9 mouse cellular contexts compared by ENCODE assay signal in the genomic region with DNA sequence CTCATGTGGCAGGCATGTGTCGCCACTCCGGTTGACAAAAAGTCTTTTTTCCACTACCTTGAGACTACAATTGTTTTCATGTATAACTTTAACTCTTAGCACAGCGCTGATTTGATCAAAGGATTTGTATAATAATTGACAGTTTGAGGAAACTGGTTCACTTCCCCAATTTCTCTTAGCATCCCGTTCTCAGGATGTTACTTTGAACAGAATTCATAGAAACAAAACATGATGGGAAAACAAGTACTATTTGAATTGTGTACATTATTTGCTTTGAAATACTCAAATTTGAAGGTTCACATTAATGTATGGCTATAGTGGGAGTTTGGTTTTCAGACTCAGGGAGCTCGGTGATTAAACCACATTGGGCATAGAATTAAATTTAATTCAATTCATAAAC. TPM values are rescaled to one million over a fixed set of nuclear protein-coding genes. Genes with fewer than 3 reads are reported as not detected.
DNase-seq lines count a peak whose midpoint lies in the region; ATAC-seq and TF ChIP-seq lines count a peak whose summit lies in the region.
"Had no signal": no experiment of that assay in that cellular context is flagged by ENCODE, and none has a peak within 500 bp of the region (broad histone marks: within the 10 kb centered on the region; RNA-seq: fewer than 3 reads in every experiment).

No protein-coding gene starts in this region.

- H3K4me2 ChIP-seq in lung, embryonic 15.5 days: peak overlapping the region; percentile 44
- peak overlapping the region; percentile 40; the same call in 1 of the 2 replicates for H3K4me2 ChIP-seq in forebrain, embryonic 11.5 days (ENCODE audit: low read depth, low read length, severe bottlenecking)
- H3K4me2 ChIP-seq in limb, embryonic 14.5 days (replicated peaks; ENCODE audit: low read depth, low read length, severe bottlenecking): peak overlapping the region; percentile 42
- H3K4me2 ChIP-seq in stomach, embryonic 15.5 days: peak overlapping the region; percentile 41

- H3K36me3 ChIP-seq in lung, embryonic 15.5 days: no peaks in the 10 kb centered on the region
- no peaks in the 10 kb centered on the region for H3K36me3 ChIP-seq in forebrain, embryonic 11.5 days (ENCODE audit: control insufficient read depth, insufficient read depth, low read length)
- H3K36me3 ChIP-seq in limb, embryonic 14.5 days (ENCODE audit: control insufficient read depth, insufficient read depth, low read length): no peaks in the 10 kb centered on the region
- H3K36me3 ChIP-seq in stomach, embryonic 15.5 days: no peaks in the 10 kb centered on the region

- H3K9me3 ChIP-seq in lung, embryonic 15.5 days: no peaks in the 10 kb centered on the region
- H3K9me3 ChIP-seq in forebrain, embryonic 11.5 days (ENCODE audit: control insufficient read depth, low read length): no peaks in the 10 kb centered on the region
- H3K9me3 ChIP-seq in limb, embryonic 14.5 days (ENCODE audit: control insufficient read depth, low read length): no peaks in the 10 kb centered on the region
- H3K9me3 ChIP-seq in stomach, embryonic 15.5 days: no peaks in the 10 kb centered on the region

- H3K27me3 ChIP-seq in lung, embryonic 15.5 days: no peaks in the 10 kb centered on the region
- H3K27me3 ChIP-seq in forebrain, embryonic 11.5 days (ENCODE audit: control insufficient read depth, insufficient read depth, low read length): no peaks in the 10 kb centered on the region
- no peaks in the 10 kb centered on the region for H3K27me3 ChIP-seq in limb, embryonic 14.5 days (ENCODE audit: control insufficient read depth, insufficient read depth, low read length)
- H3K27me3 ChIP-seq in stomach, embryonic 15.5 days (replicated peaks): no peaks in the 10 kb centered on the region

- peak overlapping the region; percentile 46 for H3K4me3 ChIP-seq in lung, embryonic 15.5 days
- H3K4me3 ChIP-seq in forebrain, embryonic 11.5 days (ENCODE audit: low read depth, low read length): 0 out of 2 replicates have a peak overlapping the region, but pooled peaks have one; percentile 29
- peak overlapping the region; percentile 52 for H3K4me3 ChIP-seq in limb, embryonic 14.5 days (replicated peaks; ENCODE audit: low read length)
- peak overlapping the region; percentile 55 for H3K4me3 ChIP-seq in stomach, embryonic 15.5 days (replicated peaks)

- no peak for TF ChIP-seq POLR2A in limb, embryonic 14.5 days (IDR thresholded peaks at IDR 0.05; ENCODE audit: borderline replicate concordance, extremely low read depth, insufficient read depth, insufficient read length)

- H3K27ac ChIP-seq in lung, embryonic 15.5 days: no peak overlapping the region
- no peak overlapping the region for H3K27ac ChIP-seq in forebrain, embryonic 11.5 days (ENCODE audit: low read depth, low read length)
- H3K27ac ChIP-seq in limb, embryonic 14.5 days (replicated peaks; ENCODE audit: low read depth, low read length): no peak overlapping the region
- H3K27ac ChIP-seq in stomach, embryonic 15.5 days: no peak overlapping the region

- 66% methylated on average over 5 of the region's 5 CpGs for WGBS in lung, embryonic 15.5 days
- 81% methylated on average over 5 of the region's 5 CpGs for WGBS in forebrain, embryonic 11.5 days
- 73% methylated on average over 5 of the region's 5 CpGs for WGBS in limb, embryonic 14.5 days
- WGBS in stomach, embryonic 15.5 days: 64% methylated on average over 5 of the region's 5 CpGs

- no peaks in the 10 kb centered on the region for H3K4me1 ChIP-seq in lung, embryonic 15.5 days
- no peaks in the 10 kb centered on the region for H3K4me1 ChIP-seq in forebrain, embryonic 11.5 days (replicated peaks; ENCODE audit: control insufficient read depth, insufficient read depth, low read length)
- H3K4me1 ChIP-seq in limb, embryonic 14.5 days (ENCODE audit: control insufficient read depth, insufficient read depth, low read length): no peaks in the 10 kb centered on the region
- H3K4me1 ChIP-seq in stomach, embryonic 15.5 days: no peaks in the 10 kb centered on the region

- no peak for ATAC-seq in lung, embryonic 15.5 days (ENCODE audit: borderline replicate concordance, extremely low read depth, low FRiP score, low TSS enrichment)
- no peak for ATAC-seq in forebrain, embryonic 11.5 days (replicated peaks; ENCODE audit: low FRiP score)
- no peak for ATAC-seq in limb, embryonic 14.5 days (ENCODE audit: low FRiP score, low read depth)
- no peak for ATAC-seq in stomach, embryonic 15.5 days (ENCODE audit: insufficient read depth, low FRiP score, low read depth)
- no peak for ATAC-seq in cerebellum, adult (ENCODE audit: insufficient number of reproducible peaks, low FRiP score, low TSS enrichment)

- no peak overlapping the region for H3K9ac ChIP-seq in lung, embryonic 15.5 days
- H3K9ac ChIP-seq in forebrain, embryonic 11.5 days (ENCODE audit: low read length): no peak overlapping the region
- no peak overlapping the region for H3K9ac ChIP-seq in limb, embryonic 14.5 days (ENCODE audit: low read depth, low read length, severe bottlenecking)
- no peak overlapping the region for H3K9ac ChIP-seq in stomach, embryonic 15.5 days

- no peak for DNase-seq in lung, postnatal 10 days
- no peak for DNase-seq in forebrain, embryonic 11.5 days (ENCODE audit: low spot score)
- no peak for DNase-seq in limb, embryonic 14.5 days (ENCODE audit: low spot score)
- no peak for DNase-seq in layer of hippocampus, adult 11-12 months (ENCODE audit: low spot score)
- DNase-seq: gastrocnemius, postnatal 25 days; thymus, postnatal 36 days had no signal

RNA-seq across cellular contexts. Expression of gene Brwd3, which starts 1.1 kb away (rescaled TPM):
- polyA plus RNA-seq in lung, embryonic 15.5 days (2015; fragmentation: Nextera tagmentation; extraction: Ambion mirVana): 3.8 and 4.9 TPM in 2 replicates
- 3.8 and 4.9 TPM in 2 replicates for polyA plus RNA-seq in forebrain, embryonic 11.5 days (2014; fragmentation: Nextera tagmentation; extraction: Ambion mirVana)
- polyA plus RNA-seq in limb, embryonic 14.5 days (2012; rRNA removed): 3.8 and 3.9 TPM in 2 replicates
- 3.3 and 5.3 TPM in 2 replicates for polyA plus RNA-seq in limb, embryonic 14.5 days (2014; fragmentation: Nextera tagmentation; extraction: Ambion mirVana)
- 3.7 TPM in 2 replicates for polyA plus RNA-seq in stomach, embryonic 15.5 days (2015; fragmentation: Nextera tagmentation; extraction: Ambion mirVana)
